Mouse (Mus musculus): Measurements from ENCODE around the gene Kbtbd6. TPM values are rescaled to one million over a fixed set of nuclear protein-coding genes. Genes with fewer than 3 reads are reported as not detected.

Gene Kbtbd6
- polyA plus RNA-seq (2015; fragmentation: Illumina TruSeq; extraction: RNeasy Lipid Tissue Mini Kit (QIAGEN cat#74804); ENCODE audit: insufficient read depth, low replicate concordance), result 1.0 TPM

DNA sequence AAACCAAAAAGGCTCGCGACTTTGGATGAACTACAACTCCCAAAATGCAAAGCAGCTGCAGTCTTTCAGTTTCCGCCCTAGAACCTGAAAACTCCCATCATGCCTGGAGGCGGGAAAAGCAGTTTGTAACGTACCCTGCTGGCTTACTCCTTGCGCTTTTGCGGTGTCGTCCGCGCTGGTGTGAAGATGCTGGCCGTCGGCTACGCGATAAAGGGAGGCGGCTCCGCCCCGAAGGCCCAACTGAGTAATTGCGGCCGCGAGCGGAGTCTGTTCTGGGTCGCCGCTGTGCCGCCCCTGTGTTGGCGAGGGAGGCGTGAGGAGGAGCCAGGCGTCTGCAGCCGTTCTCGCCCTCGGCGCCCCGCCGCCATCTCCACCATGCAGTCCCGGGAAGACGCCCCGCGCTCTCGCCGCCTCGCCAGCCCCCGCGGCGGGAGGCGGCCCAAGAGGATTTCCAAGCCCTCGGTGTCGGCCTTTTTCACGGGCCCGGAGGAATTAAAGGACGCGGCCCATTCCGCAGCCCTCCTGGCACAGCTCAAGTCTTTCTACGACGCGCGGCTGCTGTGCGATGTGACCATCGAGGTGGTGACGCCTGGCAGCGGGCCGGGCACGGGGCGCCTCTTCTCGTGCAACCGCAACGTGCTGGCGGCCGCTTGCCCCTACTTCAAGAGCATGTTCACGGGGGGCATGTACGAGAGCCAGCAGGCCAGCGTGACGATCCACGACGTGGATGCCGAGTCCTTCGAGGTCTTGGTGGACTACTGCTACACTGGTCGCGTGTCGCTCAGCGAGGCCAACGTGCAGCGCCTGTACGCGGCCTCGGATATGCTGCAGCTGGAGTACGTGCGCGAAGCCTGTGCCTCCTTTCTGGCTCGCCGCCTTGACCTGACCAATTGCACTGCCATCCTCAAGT is at the start of gene Kbtbd6:
Gene Kbtbd6 (plus strand): TSS at position 155 of the 910 bp plus-strand sequence.

DNA sequence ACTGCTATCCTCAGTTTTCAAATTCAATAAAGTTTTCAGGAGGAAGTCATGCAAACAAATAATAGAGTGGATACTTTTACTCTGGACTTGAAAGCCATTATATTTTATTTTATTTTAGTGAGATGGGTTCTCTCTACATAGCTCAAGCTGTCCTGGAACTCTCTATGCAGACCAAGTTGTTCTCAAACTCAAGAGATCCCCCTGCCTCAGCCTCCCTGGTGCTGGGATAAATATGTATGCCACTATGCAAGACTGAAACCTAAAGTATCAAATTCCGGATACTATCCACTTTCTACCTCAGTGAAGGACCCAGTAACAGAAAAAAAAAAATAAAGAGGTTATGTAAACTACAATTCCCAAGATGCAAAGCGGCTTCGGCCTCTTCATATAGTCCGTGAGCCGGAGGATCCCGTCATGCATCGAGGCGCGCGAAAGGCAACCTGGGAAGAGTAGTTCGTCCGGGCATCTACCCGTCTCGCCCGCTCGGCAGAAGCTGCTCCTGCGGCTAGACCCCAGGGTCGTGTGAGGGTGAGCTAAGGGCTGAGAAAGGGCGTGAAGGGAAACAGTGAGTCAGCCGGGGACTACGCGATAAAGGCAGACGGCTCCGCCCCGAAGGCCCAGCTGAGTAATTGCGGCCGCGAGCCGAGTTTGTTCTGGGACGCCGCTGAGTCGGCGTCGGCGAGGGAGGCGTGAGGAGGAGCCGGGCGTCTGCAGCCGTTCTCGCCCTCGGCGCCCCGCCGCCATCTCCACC is 25.5 kb upstream of the Kbtbd6 start, which contains the start of gene Kbtbd7:
Gene Kbtbd7 (plus strand): TSS at position 533 of the 751 bp plus-strand sequence.

DNA sequence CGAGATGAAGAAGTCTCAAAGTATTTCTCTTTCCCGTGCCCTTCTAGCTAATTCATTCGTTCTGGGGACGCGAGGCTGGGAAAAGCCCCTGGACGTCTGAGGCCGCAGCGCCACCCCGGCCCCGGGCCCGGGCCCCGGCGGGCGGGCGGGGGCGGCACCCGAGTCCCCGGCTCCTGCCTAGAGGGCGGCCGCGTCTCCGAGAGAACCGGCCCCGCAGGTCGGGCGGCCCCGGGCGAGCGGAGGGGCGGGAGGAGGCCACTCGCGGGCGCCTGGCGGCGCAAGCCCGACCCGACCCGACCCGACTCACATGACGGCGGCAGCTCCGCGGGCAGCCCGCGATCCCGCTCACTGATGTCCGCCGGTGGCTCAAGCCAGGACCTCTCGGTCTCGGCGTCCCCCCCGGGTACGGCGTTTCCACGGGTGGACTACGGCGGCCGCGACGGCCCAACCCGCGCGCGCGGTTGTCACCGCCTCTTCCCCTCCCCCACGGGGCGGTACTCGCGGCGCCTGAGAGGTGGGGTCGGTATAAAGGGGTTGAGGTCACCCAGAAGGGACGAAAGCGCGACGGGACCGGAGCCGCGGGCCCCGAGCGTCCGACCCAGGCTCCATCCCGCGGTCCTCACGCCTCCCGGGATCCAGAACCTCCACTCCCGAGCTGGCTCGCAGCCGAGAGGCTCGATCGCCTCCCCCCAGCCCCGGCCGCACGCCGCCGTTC is 29.1 kb downstream of the Kbtbd6 start, which contains the start of gene Elf1:
Gene Elf1 (plus strand): TSS at position 571 of the 715 bp plus-strand sequence.

DNA sequence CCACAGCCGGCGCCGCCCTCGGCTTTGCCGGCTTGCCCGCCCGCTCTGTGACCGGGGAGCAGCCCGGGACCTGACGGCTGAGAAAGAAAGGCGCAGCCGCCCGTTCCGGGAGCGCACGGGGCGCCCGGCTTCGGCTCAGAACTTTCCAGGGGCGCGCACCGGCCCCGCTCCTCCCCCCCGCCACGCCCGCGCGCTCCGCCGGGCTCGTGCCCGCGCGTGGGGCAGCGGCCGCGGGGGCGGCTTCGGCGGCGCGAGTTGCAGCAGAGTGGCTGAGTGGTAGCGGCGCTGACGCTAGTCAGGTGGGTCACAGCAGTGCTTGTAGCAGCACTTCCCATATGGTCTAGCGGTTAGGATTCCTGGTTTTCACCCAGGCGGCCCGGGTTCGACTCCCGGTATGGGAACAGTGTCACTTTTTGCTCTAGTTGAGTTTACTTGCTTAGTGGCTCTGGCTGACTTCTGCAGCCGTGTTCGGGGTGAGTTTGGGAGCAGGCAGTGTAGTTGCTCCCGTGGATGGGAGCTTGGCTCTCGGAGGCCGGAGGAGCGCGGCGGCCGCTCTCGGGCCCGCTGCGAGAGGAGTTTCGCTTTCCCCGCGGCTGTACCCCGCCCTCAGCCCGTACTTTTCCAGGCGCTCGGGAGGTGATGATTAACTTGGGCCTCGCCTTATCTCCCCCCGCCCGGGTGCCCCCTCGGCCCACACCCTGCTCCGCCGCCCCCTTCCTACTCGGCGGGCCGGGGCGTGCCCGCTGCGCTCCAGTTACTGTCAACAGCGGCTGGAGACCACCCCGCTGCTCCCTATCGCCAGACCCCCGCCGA is 29.9 kb downstream of the Kbtbd6 start, which contains the start of gene Wbp4:
Gene Wbp4 (minus strand): TSS at position 182 of the 813 bp plus-strand sequence.

Other genes starting within 250 kb of the Kbtbd6 start
- gene Zfp957, start 204.5 kb upstream of the Kbtbd6 start, polyA plus RNA-seq (2015; fragmentation: Illumina TruSeq; extraction: RNeasy Lipid Tissue Mini Kit (QIAGEN cat#74804); ENCODE audit: insufficient read depth, low replicate concordance), result not detected
- 11.3 TPM for gene Rgcc, start 150.2 kb upstream of the Kbtbd6 start, polyA plus RNA-seq (2015; fragmentation: Illumina TruSeq; extraction: RNeasy Lipid Tissue Mini Kit (QIAGEN cat#74804); ENCODE audit: insufficient read depth, low replicate concordance)
- gene Naa16, start 61.1 kb upstream of the Kbtbd6 start, polyA plus RNA-seq (2015; fragmentation: Illumina TruSeq; extraction: RNeasy Lipid Tissue Mini Kit (QIAGEN cat#74804); ENCODE audit: insufficient read depth, low replicate concordance), result 50.5 TPM
- 6.1 TPM for gene Mtrf1, start 54.1 kb upstream of the Kbtbd6 start, polyA plus RNA-seq (2015; fragmentation: Illumina TruSeq; extraction: RNeasy Lipid Tissue Mini Kit (QIAGEN cat#74804); ENCODE audit: insufficient read depth, low replicate concordance)
- gene Kbtbd7, start 25.3 kb upstream of the Kbtbd6 start, polyA plus RNA-seq (2015; fragmentation: Illumina TruSeq; extraction: RNeasy Lipid Tissue Mini Kit (QIAGEN cat#74804); ENCODE audit: insufficient read depth, low replicate concordance), result 18.1 TPM
- gene Elf1, start 29.4 kb downstream of the Kbtbd6 start, polyA plus RNA-seq (2015; fragmentation: Illumina TruSeq; extraction: RNeasy Lipid Tissue Mini Kit (QIAGEN cat#74804); ENCODE audit: insufficient read depth, low replicate concordance), result 162 TPM
- 46.4 TPM for gene Wbp4, start 29.7 kb downstream of the Kbtbd6 start, polyA plus RNA-seq (2015; fragmentation: Illumina TruSeq; extraction: RNeasy Lipid Tissue Mini Kit (QIAGEN cat#74804); ENCODE audit: insufficient read depth, low replicate concordance)
- gene Sugt1, start 135.9 kb downstream of the Kbtbd6 start, polyA plus RNA-seq (2015; fragmentation: Illumina TruSeq; extraction: RNeasy Lipid Tissue Mini Kit (QIAGEN cat#74804); ENCODE audit: insufficient read depth, low replicate concordance), result 150 TPM
- gene Cnmd, start 210.3 kb downstream of the Kbtbd6 start, polyA plus RNA-seq (2015; fragmentation: Illumina TruSeq; extraction: RNeasy Lipid Tissue Mini Kit (QIAGEN cat#74804); ENCODE audit: insufficient read depth, low replicate concordance), result not detected